Mouse (Mus musculus) liver, embryonic 14.5 days (tissue): ENCODE results near the gene Tmem185b. TPM values are rescaled to one million over a fixed set of nuclear protein-coding genes. Genes with fewer than 3 reads are reported as not detected.

ENCODE experiments used
- ATAC-seq: fragments of 200-750 bp; cut with Nextera tagmentation; 2 replicates; pipeline ENCODE4 v1.8.0; 2017; ENCODE audit warnings: moderate number of reproducible peaks, mild to moderate bottlenecking, moderate library complexity; ENCODE audit not compliant: insufficient read depth
- DNase-seq, 3 experiments: peaks; one replicate each; pipeline ENCODE4 v3.0.0-alpha.2; 2012 to 2013; ENCODE audit warnings: low read depth in 3 of 3, low spot score in 3 of 3
- H3K27ac ChIP-seq: fragments of 300-500 bp; sonication (generic); 2 replicates; pipeline ENCODE4 v1.5.1; 2014; ENCODE audit warnings: moderate library complexity, mild to moderate bottlenecking, control low read depth, inconsistent platforms
- H3K27me3 ChIP-seq: fragments of 300-500 bp; sonication (generic); 2 replicates; pipeline ENCODE4 v1.6.1; 2014; ENCODE audit warnings: mild to moderate bottlenecking, low read length, moderate library complexity; ENCODE audit not compliant: control insufficient read depth, insufficient read depth
- H3K36me3 ChIP-seq: fragments of 300-500 bp; sonication (generic); replicated peaks from 2 replicates; pipeline ENCODE4 v1.6.1; 2014; ENCODE audit warnings: low read depth; ENCODE audit not compliant: control insufficient read depth, insufficient read depth
- H3K4me1 ChIP-seq, 2 experiments: fragments of 200-500 bp in 1 of 2; fragments of 300-500 bp in 1 of 2; sonication (generic) in 1 of 2; replicated peaks; 2 replicates each; pipeline ENCODE4 v1.6.1; 2012 to 2014; ENCODE audit warnings: antibody characterized with exemption in 1 of 2, inconsistent platforms in 1 of 2, low read length in 1 of 2; ENCODE audit not compliant: control insufficient read depth in 2 of 2, insufficient read depth in 2 of 2
- H3K4me2 ChIP-seq: fragments of 300-500 bp; sonication (generic); 2 replicates; pipeline ENCODE4 v1.6.1; 2014; ENCODE audit warnings: low read depth, mild to moderate bottlenecking, control low read depth, moderate library complexity
- H3K4me3 ChIP-seq, 2 experiments: fragments of 200-500 bp in 1 of 2; fragments of 300-500 bp in 1 of 2; sonication (generic) in 1 of 2; 2 replicates each; pipeline ENCODE4 v1.5.1; 2012 to 2014; ENCODE audit warnings: low read depth in 2 of 2, low read length in 2 of 2, mild to moderate bottlenecking in 2 of 2, control low read depth in 1 of 2, inconsistent platforms in 1 of 2, moderate library complexity in 1 of 2; ENCODE audit not compliant: insufficient read depth in 1 of 2
- H3K9ac ChIP-seq: fragments of 300-500 bp; sonication (generic); replicated peaks from 2 replicates; pipeline ENCODE4 v1.6.1; 2014; ENCODE audit warnings: mild to moderate bottlenecking, control low read depth, moderate library complexity
- H3K9me3 ChIP-seq: fragments of 300-500 bp; sonication (generic); 2 replicates; pipeline ENCODE4 v1.6.1; 2016; ENCODE audit warnings: low read length, mixed read lengths; ENCODE audit not compliant: control insufficient read depth
- CTCF ChIP-seq: IDR thresholded peaks from 2 replicates; pipeline ENCODE4 v1.5.1; 2016; ENCODE audit warnings: antibody characterized with exemption, low read depth, control low read depth
- EP300 ChIP-seq: IDR thresholded peaks from 2 replicates; pipeline ENCODE4 v1.6.1; 2016; ENCODE audit warnings: antibody characterized with exemption, low read depth
- WGBS: fragments of 180-500 bp; shearing (Covaris S2); extraction: QIAGEN DNeasy Blood & Tissue Kit; methylation state at CpG from one replicate; pipeline ENCODE4 v1.1.7; 2014; ENCODE audit not compliant: insufficient replicate concordance; 5-methylcytosine and 5-hydroxymethylcytosine counted together
- polyA plus RNA-seq, 2 experiments: library from polyadenylated mRNA; depleted of rRNA in 1 of 2; stranded (reverse) in 1 of 2; unstranded in 1 of 2; fragments of >200 nt; fragmentation: Nextera tagmentation in 1 of 2; extraction: Ambion mirVana in 1 of 2; gene quantifications; 2 replicates each; pipeline versions ENCODE4 v1.2.1 to v1.2.3; 2012 to 2014

Tmem185b gene
- polyA plus RNA-seq, 2 experiments = 5.9 to 6.0 TPM

DNA sequence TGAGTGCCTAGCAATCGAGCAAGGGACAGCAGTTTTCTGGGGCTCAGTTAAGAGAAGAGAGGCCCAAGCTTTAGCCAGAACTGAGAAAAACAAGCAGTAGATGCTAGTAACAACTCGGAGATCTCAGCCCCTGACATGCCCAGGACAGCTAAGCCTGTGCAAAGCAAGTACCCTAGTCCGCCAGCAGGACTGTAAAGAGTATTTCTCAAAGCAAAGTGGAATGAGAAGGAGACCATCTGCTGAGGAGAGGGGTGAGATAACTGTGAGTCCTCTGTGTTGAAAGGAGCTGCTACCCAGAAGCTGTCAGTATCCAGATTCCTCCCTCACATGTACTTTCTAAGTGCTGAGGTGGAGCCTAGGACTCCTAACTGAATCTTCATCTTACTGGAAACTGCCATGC, 20.5 kb downstream of the Tmem185b start:
- WGBS = 55% methylated on average over 3 of the region's 3 CpGs
- no peaks in the 10 kb centered on the region for H3K36me3 ChIP-seq
- no peaks in the 10 kb centered on the region for H3K27me3 ChIP-seq
- DNase-seq (no peak), ATAC-seq (no peak)
- H3K4me3 ChIP-seq = no peak overlapping the region
- H3K4me2 ChIP-seq = no peak overlapping the region
- TF ChIP-seq EP300 (no peak), CTCF (no peak)
- no peaks in the 10 kb centered on the region for H3K9me3 ChIP-seq
- no peak overlapping the region for H3K27ac ChIP-seq
- no peak overlapping the region for H3K9ac ChIP-seq
- H3K4me1 ChIP-seq = peaks cover 7 to 18% of the 10 kb centered on the region in 2 experiments

DNA sequence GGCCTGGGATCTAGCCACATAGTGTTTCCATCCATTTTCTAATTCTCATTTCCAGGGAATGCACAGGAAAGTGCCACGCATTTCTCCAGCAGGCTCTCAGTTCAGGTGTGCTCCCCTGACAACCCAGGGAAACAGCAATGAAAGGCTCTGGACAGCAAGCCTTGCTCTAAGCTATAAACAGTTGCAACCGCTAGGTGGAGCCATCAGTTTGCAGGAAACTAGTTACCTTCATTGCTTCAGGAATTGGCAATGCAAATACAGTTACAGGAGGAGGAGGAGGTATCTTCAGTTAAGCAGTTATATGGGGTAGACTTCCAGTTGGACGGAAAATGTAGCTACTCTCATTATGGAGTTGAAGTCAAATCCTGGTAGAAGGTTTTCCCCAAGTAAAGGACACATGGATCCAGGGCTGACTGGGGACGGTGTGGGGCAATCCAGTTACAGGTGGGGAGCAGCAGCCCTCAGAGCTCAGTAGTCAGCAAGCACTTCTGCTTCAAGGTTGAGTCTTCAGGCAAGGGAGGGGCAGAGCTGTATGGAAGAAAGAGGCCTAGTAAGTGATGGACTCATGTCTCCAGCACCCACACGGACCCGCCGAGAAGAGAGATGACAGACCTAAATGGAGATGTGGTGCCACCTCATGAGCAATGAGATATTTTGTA, 22.8 kb downstream of the Tmem185b start:
- Histone ChIP-seq H3K9me3 (no peaks in the 10 kb centered on the region), H3K36me3 (no peaks in the 10 kb centered on the region), H3K4me3 (no peak overlapping the region), H3K4me1 (peaks cover 7 to 12% of the 10 kb centered on the region in 2 experiments), H3K9ac (no peak overlapping the region), H3K27ac (no peak overlapping the region), H3K4me2 (no peak overlapping the region), H3K27me3 (no peaks in the 10 kb centered on the region)
- peak; percentile 87 for TF ChIP-seq CTCF
- TF ChIP-seq EP300 = no peak
- DNase-seq (peak; percentile 46 to 58 (median 53)), ATAC-seq (peak; percentile 32; the same call in 1 of the 2 replicates)
- 58% methylated on average over 7 of the region's 7 CpGs for WGBS

DNA sequence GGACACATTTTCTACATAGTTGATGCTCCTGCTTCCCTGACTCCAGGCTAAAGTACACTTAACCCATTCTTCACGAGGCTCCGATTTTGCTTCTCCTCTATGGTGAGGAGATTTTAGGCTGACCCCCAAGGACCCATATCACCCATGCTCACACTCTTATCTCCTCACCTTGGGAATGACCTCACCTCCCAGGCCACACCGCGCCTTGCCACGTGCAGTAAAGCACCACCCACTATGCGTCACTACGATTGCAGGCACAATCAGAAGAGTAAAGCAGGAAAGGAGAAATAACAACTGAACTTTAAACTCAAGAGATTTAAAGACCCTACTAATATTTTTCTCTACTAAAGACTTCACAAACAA, 23.3 kb downstream of the Tmem185b start:
- Histone ChIP-seq H3K9ac (no peak overlapping the region), H3K9me3 (no peaks in the 10 kb centered on the region), H3K4me2 (no peak overlapping the region), H3K4me3 (no peak overlapping the region), H3K27me3 (no peaks in the 10 kb centered on the region), H3K4me1 (peaks cover 7 to 12% of the 10 kb centered on the region in 2 experiments), H3K36me3 (no peaks in the 10 kb centered on the region), H3K27ac (no peak overlapping the region)
- TF ChIP-seq EP300 = no peak
- no peak for TF ChIP-seq CTCF
- DNase-seq (no peak), ATAC-seq (no peak)
- WGBS = 76% methylated on average over 7 of the region's 7 CpGs

DNA sequence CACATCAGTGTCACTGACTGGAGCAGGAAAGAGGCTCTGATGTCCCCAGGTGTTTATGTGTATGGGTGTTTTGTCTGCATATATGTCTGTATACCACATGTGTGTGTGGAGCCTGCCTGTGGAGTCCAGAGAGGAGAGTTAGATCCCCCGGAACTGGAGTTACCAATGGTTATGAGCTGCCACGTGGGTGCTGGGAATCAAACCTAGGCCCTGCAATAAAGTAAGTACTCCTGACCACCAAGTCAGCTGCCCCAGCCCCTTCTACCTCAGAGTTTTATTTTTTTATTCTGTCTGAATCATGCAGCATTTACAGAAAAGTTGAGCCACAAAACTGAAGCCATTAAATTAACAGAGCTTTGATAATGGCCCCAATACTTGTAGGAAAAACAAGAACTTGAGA, 24.1 kb downstream of the Tmem185b start:
- no peak overlapping the region for H3K4me3 ChIP-seq
- ATAC-seq = no peak
- H3K9me3 ChIP-seq = no peaks in the 10 kb centered on the region
- no peak overlapping the region for H3K27ac ChIP-seq
- WGBS = 65% methylated on average over 2 of the region's 2 CpGs
- H3K36me3 ChIP-seq = no peaks in the 10 kb centered on the region
- H3K4me2 ChIP-seq = no peak overlapping the region
- no peaks in the 10 kb centered on the region for H3K27me3 ChIP-seq
- DNase-seq = no peak
- TF ChIP-seq EP300 = no peak
- no peak for TF ChIP-seq CTCF
- peaks cover 2 to 5% of the 10 kb centered on the region in 2 experiments for H3K4me1 ChIP-seq
- H3K9ac ChIP-seq = no peak overlapping the region

DNA sequence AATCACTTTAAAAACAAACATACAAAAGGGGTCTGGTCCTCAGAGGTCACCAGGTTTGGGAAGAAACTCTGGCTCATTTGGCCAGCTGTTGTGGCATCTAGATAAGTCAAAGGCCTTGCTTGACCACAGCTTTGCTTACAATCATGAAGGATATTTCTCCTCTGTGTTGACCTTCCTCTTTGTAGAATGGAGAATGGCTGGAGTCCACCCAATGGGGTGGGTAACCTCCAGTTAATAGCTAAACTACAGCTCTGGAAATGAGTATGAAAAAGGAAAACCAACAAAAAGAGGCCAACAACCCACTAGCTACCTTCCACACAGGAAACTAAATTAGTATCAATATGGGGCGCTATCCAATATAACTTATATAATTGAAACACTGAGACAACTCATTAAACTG, 25.7 kb downstream of the Tmem185b start:
- Histone ChIP-seq H3K4me1 (no peaks in the 10 kb centered on the region), H3K36me3 (no peaks in the 10 kb centered on the region), H3K4me3 (no peak overlapping the region), H3K9me3 (no peaks in the 10 kb centered on the region), H3K4me2 (no peak overlapping the region), H3K9ac (no peak overlapping the region), H3K27me3 (no peaks in the 10 kb centered on the region), H3K27ac (no peak overlapping the region)
- DNase-seq (no peak), ATAC-seq (no peak)
- 64% methylated on average over 1 of the region's 1 CpGs for WGBS
- TF ChIP-seq EP300 = no peak
- TF ChIP-seq CTCF = no peak
